Mouse (Mus musculus) ES-Bruce4 (cell line): Measurements from ENCODE around the gene Scd4. TPM values are rescaled to one million over a fixed set of nuclear protein-coding genes. Genes with fewer than 3 reads are reported as not detected.

Experiments used
- H3K27ac ChIP-seq: 2 replicates; pipeline ENCODE4 v1.5.1; 2012; ENCODE audit warnings: low read length, inconsistent platforms; ENCODE audit not compliant: insufficient read depth
- H3K27me3 ChIP-seq: 2 replicates; pipeline ENCODE4 v1.6.1; 2012; ENCODE audit warnings: mild to moderate bottlenecking, low read length, inconsistent platforms; ENCODE audit not compliant: control insufficient read depth, poor library complexity, insufficient read depth, severe bottlenecking
- H3K36me3 ChIP-seq: 2 replicates; pipeline ENCODE4 v1.6.1; 2012; ENCODE audit warnings: inconsistent platforms, mild to moderate bottlenecking, low read length, moderate library complexity; ENCODE audit not compliant: control insufficient read depth, poor library complexity, insufficient read depth, severe bottlenecking
- H3K4me1 ChIP-seq: one replicate; pipeline ENCODE4 v1.8.1; 2011; ENCODE audit warnings: low read length; ENCODE audit not compliant: control insufficient read depth, insufficient read depth
- H3K4me3 ChIP-seq: 2 replicates; pipeline ENCODE4 v1.5.1; 2011; ENCODE audit warnings: low read depth, mild to moderate bottlenecking, low read length
- H3K9ac ChIP-seq: 2 replicates; pipeline ENCODE4 v1.6.1; 2012; ENCODE audit warnings: low read depth, mild to moderate bottlenecking, inconsistent platforms; ENCODE audit not compliant: poor library complexity, severe bottlenecking
- H3K9me3 ChIP-seq: replicated peaks from 2 replicates; pipeline ENCODE4 v1.6.1; 2012; ENCODE audit warnings: mild to moderate bottlenecking, low read length, inconsistent platforms; ENCODE audit not compliant: control insufficient read depth, poor library complexity, insufficient read depth, severe bottlenecking
- CTCF ChIP-seq: IDR thresholded peaks from one replicate; pipeline ENCODE4 v1.8.1; 2011; ENCODE audit warnings: low read depth, low read length
- EP300 ChIP-seq: IDR thresholded peaks from 2 replicates; pipeline ENCODE4 v1.6.1; 2011; ENCODE audit warnings: low read depth, low read length; ENCODE audit not compliant: insufficient read depth
- POLR2A ChIP-seq: IDR thresholded peaks from one replicate; pipeline ENCODE4 v1.8.1; 2011; ENCODE audit warnings: low read length; ENCODE audit not compliant: insufficient read depth
- polyA plus RNA-seq: library from polyadenylated mRNA; stranded (reverse); fragments of >200 nt; gene quantifications from 2 replicates; pipeline ENCODE4 v1.2.4, GENCODE M21; 2011; ENCODE audit warnings: low read depth; ENCODE audit not compliant: missing spikeins, insufficient read depth, insufficient read length

The Scd4 gene
- polyA plus RNA-seq, 1 experiment = 0.19 TPM

- TF ChIP-seq POLR2A (no peak), EP300 (no peak), CTCF (no peak)
- H3K9me3 ChIP-seq = no peaks in the 10 kb centered on the region; the same call in 1 of the 2 replicates
These were observed 36.5 kb downstream of the Scd4 start for GRCm38 (mm10) chr19:44369371-44369770.

GRCm38 (mm10) chr19:44370231-44370630, 37.3 kb downstream of the Scd4 start:
- no peak overlapping the region for H3K9ac ChIP-seq
- no peak for TF ChIP-seq CTCF
- no peaks in the 10 kb centered on the region; the same call in 1 of the 2 replicates for H3K9me3 ChIP-seq
- H3K4me1 ChIP-seq = no peaks in the 10 kb centered on the region
- H3K27me3 ChIP-seq = no peaks in the 10 kb centered on the region
- H3K36me3 ChIP-seq = no peaks in the 10 kb centered on the region
- no peak overlapping the region for H3K27ac ChIP-seq
- no peak overlapping the region for H3K4me3 ChIP-seq

More at GRCm38 (mm10) chr19:44369371-44369770, 36.5 kb downstream of the Scd4 start:
- Histone ChIP-seq H3K4me3 (no peak overlapping the region), H3K4me1 (no peaks in the 10 kb centered on the region), H3K27me3 (no peaks in the 10 kb centered on the region), H3K9ac (no peak overlapping the region), H3K36me3 (no peaks in the 10 kb centered on the region), H3K27ac (no peak overlapping the region)

- no peaks in the 10 kb centered on the region for H3K27me3 ChIP-seq
- peaks cover 2% of the 10 kb centered on the region for H3K4me1 ChIP-seq
- TF ChIP-seq CTCF = peak; percentile 82
- no peak for TF ChIP-seq EP300
- no peak overlapping the region for H3K9ac ChIP-seq
- no peaks in the 10 kb centered on the region; the same call in 1 of the 2 replicates for H3K9me3 ChIP-seq
- no peaks in the 10 kb centered on the region for H3K36me3 ChIP-seq
- H3K4me3 ChIP-seq = no peak overlapping the region
- H3K27ac ChIP-seq = no peak overlapping the region
These were observed 40.1 kb downstream of the Scd4 start for GRCm38 (mm10) chr19:44372969-44373368.

GRCm38 (mm10) chr19:44376511-44376951, 43.6 kb downstream of the Scd4 start:
- Histone ChIP-seq H3K9me3 (no peaks in the 10 kb centered on the region), H3K9ac (no peak overlapping the region), H3K27me3 (no peaks in the 10 kb centered on the region), H3K36me3 (no peaks in the 10 kb centered on the region), H3K4me1 (peaks cover 2% of the 10 kb centered on the region), H3K4me3 (no peak overlapping the region), H3K27ac (no peak overlapping the region)
- TF ChIP-seq POLR2A (no peak), CTCF (no peak), EP300 (no peak)

GRCm38 (mm10) chr19:44377629-44378375, 44.9 kb downstream of the Scd4 start:
- H3K9ac ChIP-seq = no peak overlapping the region
- H3K9me3 ChIP-seq = no peaks in the 10 kb centered on the region
- H3K27me3 ChIP-seq = no peaks in the 10 kb centered on the region
- H3K27ac ChIP-seq = no peak overlapping the region
- TF ChIP-seq CTCF (no peak), EP300 (no peak), POLR2A (no peak)
- H3K4me3 ChIP-seq = no peak overlapping the region
- no peaks in the 10 kb centered on the region for H3K36me3 ChIP-seq
- peaks cover 2% of the 10 kb centered on the region for H3K4me1 ChIP-seq

GRCm38 (mm10) chr19:44379090-44379489, 46.2 kb downstream of the Scd4 start:
- Histone ChIP-seq H3K9ac (no peak overlapping the region), H3K9me3 (no peaks in the 10 kb centered on the region), H3K27me3 (no peaks in the 10 kb centered on the region), H3K36me3 (no peaks in the 10 kb centered on the region), H3K4me1 (peaks cover 2% of the 10 kb centered on the region), H3K27ac (no peak overlapping the region), H3K4me3 (no peak overlapping the region)
- TF ChIP-seq CTCF (no peak), POLR2A (no peak), EP300 (no peak)
